Mouse (Mus musculus) E14TG2a.4 (cell line): Measurements from ENCODE around the gene Dnal1.

ENCODE experiments used
- H3K27me3 ChIP-seq: 2 replicates; pipeline ENCODE4 v1.6.1; 2014; ENCODE audit warnings: low read length, control low read depth; ENCODE audit not compliant: insufficient read depth
- H3K36me3 ChIP-seq: 2 replicates; pipeline ENCODE4 v1.6.1; 2014; ENCODE audit warnings: low read length, control low read depth; ENCODE audit not compliant: insufficient read depth
- H3K4me1 ChIP-seq: replicated peaks from 2 replicates; pipeline ENCODE4 v1.6.1; 2014; ENCODE audit warnings: low read depth, low read length, control low read depth
- H3K4me3 ChIP-seq: replicated peaks from 2 replicates; pipeline ENCODE4 v1.5.1; 2014; ENCODE audit warnings: mild to moderate bottlenecking, low read length
- H3K9me3 ChIP-seq: 2 replicates; pipeline ENCODE4 v1.6.1; 2014; ENCODE audit warnings: low read length, control low read depth
- CTCF ChIP-seq: conservative IDR thresholded peaks from 2 replicates; pipeline ENCODE4 v1.5.1; 2014; ENCODE audit warnings: low read length
- NANOG ChIP-seq: IDR thresholded peaks from 2 replicates; pipeline ENCODE4 v1.6.1; 2014; ENCODE audit warnings: borderline replicate concordance, low read length, mixed read lengths
- POU5F1 ChIP-seq: IDR thresholded peaks from 2 replicates; pipeline ENCODE4 v1.6.1; 2014; ENCODE audit warnings: low read length, borderline replicate concordance

The Dnal1 gene

GRCm38 (mm10) chr12:84154786-84155522, 40.8 kb downstream of the Dnal1 start:
- TF ChIP-seq POU5F1 (no peak), NANOG (no peak)
- no peaks in the 10 kb centered on the region for H3K9me3 ChIP-seq
- H3K27me3 ChIP-seq: no peaks in the 10 kb centered on the region
- no peak overlapping the region for H3K4me3 ChIP-seq
- peaks cover 97% of the 10 kb centered on the region for H3K36me3 ChIP-seq
- H3K4me1 ChIP-seq: peaks cover 63% of the 10 kb centered on the region

GRCm38 (mm10) chr12:84155523-84155871, 41.3 kb downstream of the Dnal1 start:
- no peaks in the 10 kb centered on the region for H3K27me3 ChIP-seq
- no peak overlapping the region for H3K4me3 ChIP-seq
- H3K9me3 ChIP-seq: no peaks in the 10 kb centered on the region
- H3K36me3 ChIP-seq: peaks cover 97% of the 10 kb centered on the region
- TF ChIP-seq NANOG: no peak
- no peak for TF ChIP-seq POU5F1
- no peak for TF ChIP-seq CTCF
- H3K4me1 ChIP-seq: peaks cover 64% of the 10 kb centered on the region

- no peaks in the 10 kb centered on the region for H3K9me3 ChIP-seq
- H3K4me1 ChIP-seq: peaks cover 67% of the 10 kb centered on the region
- TF ChIP-seq CTCF (no peak), POU5F1 (no peak), NANOG (no peak)
- no peak overlapping the region for H3K4me3 ChIP-seq
- peaks cover 95% of the 10 kb centered on the region for H3K36me3 ChIP-seq
- no peaks in the 10 kb centered on the region for H3K27me3 ChIP-seq
Measured at GRCm38 (mm10) chr12:84156210-84156609, 42.0 kb downstream of the Dnal1 start.

GRCm38 (mm10) chr12:84158156-84158555, 44.0 kb downstream of the Dnal1 start:
- TF ChIP-seq NANOG: no peak
- no peak for TF ChIP-seq CTCF
- H3K4me3 ChIP-seq: no peak overlapping the region

GRCm38 (mm10) chr12:84160491-84160890, 46.3 kb downstream of the Dnal1 start:
- H3K4me3 ChIP-seq: no peak overlapping the region
- H3K27me3 ChIP-seq: no peaks in the 10 kb centered on the region
- peaks cover 74% of the 10 kb centered on the region for H3K4me1 ChIP-seq
- H3K9me3 ChIP-seq: no peaks in the 10 kb centered on the region
- TF ChIP-seq CTCF (no peak), NANOG (no peak), POU5F1 (no peak)
- peaks cover 82% of the 10 kb centered on the region for H3K36me3 ChIP-seq

More at GRCm38 (mm10) chr12:84158156-84158555, 44.0 kb downstream of the Dnal1 start:
- H3K4me1 ChIP-seq: peaks cover 67% of the 10 kb centered on the region
- H3K27me3 ChIP-seq: no peaks in the 10 kb centered on the region
- no peaks in the 10 kb centered on the region for H3K9me3 ChIP-seq
- H3K36me3 ChIP-seq: peaks cover 89% of the 10 kb centered on the region

- Histone ChIP-seq H3K36me3 (peaks cover 80% of the 10 kb centered on the region), H3K4me3 (no peak overlapping the region), H3K9me3 (no peaks in the 10 kb centered on the region), H3K27me3 (no peaks in the 10 kb centered on the region), H3K4me1 (peaks cover 80% of the 10 kb centered on the region)
- TF ChIP-seq NANOG (no peak), CTCF (no peak), POU5F1 (no peak)
Measured at GRCm38 (mm10) chr12:84161116-84161515, 47.0 kb downstream of the Dnal1 start.

- Histone ChIP-seq H3K36me3 (peaks cover 79% of the 10 kb centered on the region), H3K9me3 (no peaks in the 10 kb centered on the region), H3K4me3 (peak overlapping the region; percentile 64), H3K27me3 (no peaks in the 10 kb centered on the region), H3K4me1 (peaks cover 86% of the 10 kb centered on the region)
- peak; percentile 84 for TF ChIP-seq CTCF
- TF ChIP-seq NANOG: no peak
Measured at GRCm38 (mm10) chr12:84161616-84162433, 47.7 kb downstream of the Dnal1 start.

- Histone ChIP-seq H3K4me1 (peaks cover 97% of the 10 kb centered on the region), H3K27me3 (no peaks in the 10 kb centered on the region), H3K36me3 (peaks cover 73% of the 10 kb centered on the region), H3K9me3 (no peaks in the 10 kb centered on the region), H3K4me3 (peak overlapping the region; percentile 24; the same call in 1 of the 2 replicates)
- no peak for TF ChIP-seq NANOG
- TF ChIP-seq CTCF: peak; percentile 41
Measured at GRCm38 (mm10) chr12:84163133-84163532, 49.0 kb downstream of the Dnal1 start.

GRCm38 (mm10) chr12:84163586-84164110, 49.5 kb downstream of the Dnal1 start:
- peaks cover 73% of the 10 kb centered on the region for H3K36me3 ChIP-seq
- H3K27me3 ChIP-seq: no peaks in the 10 kb centered on the region
- no peaks in the 10 kb centered on the region for H3K9me3 ChIP-seq
- H3K4me3 ChIP-seq: peak overlapping the region; percentile 24; the same call in 1 of the 2 replicates
- peaks cover 97% of the 10 kb centered on the region for H3K4me1 ChIP-seq
- TF ChIP-seq NANOG (no peak), CTCF (peak; percentile 20)
